Mouse (Mus musculus) left cerebral cortex, adult 8-10 months (tissue): Measurements from ENCODE around the gene Dcdc2b. TPM values are rescaled to one million over a fixed set of nuclear protein-coding genes. Genes with fewer than 3 reads are reported as not detected.

Experiments used
- DNase-seq, 2 experiments: peaks; one replicate each; pipeline ENCODE4 v3.0.0; 2022; ENCODE audit warnings: low spot score in 2 of 2
- total RNA-seq, 4 experiments: library from RNA; stranded (reverse); gene quantifications; 2 replicates each; pipeline ENCODE4 v1.2.4; 2022

The Dcdc2b gene
- total RNA-seq, 4 experiments from 2014 or later = 2.2 to 4.9 (median 3.9) TPM

GRCm38 (mm10) chr4:129582251-129582650, 31.8 kb downstream of the Dcdc2b start:
- no peak for DNase-seq

- DNase-seq = no peak
These were observed 33.7 kb downstream of the Dcdc2b start for GRCm38 (mm10) chr4:129580347-129580746.

DNA sequence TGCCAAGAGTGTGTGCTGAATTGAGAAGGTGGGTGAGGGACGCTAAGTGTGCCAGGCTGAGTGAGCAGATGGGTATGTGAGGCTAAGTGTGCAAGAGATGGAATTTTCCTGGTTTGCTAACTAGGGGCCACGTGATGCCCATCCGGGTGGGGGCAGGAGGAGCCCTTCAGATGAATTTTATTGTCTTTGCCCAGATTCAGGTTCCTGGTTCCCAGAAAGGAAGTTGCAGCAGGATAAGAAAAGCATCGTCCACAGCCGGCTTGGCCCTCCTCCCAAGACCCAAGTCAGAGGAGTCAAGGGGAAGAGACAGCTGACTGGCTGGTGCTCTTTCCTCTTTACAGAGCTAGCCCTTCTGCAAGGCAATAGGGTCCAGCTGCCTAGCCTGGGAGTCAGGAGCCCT, 35.6 kb downstream of the Dcdc2b start, which contains the start of gene Fam167b:
Fam167b (minus strand) TSS at position 84 of the 400 bp plus-strand sequence.
- DNase-seq = no peak

DNA sequence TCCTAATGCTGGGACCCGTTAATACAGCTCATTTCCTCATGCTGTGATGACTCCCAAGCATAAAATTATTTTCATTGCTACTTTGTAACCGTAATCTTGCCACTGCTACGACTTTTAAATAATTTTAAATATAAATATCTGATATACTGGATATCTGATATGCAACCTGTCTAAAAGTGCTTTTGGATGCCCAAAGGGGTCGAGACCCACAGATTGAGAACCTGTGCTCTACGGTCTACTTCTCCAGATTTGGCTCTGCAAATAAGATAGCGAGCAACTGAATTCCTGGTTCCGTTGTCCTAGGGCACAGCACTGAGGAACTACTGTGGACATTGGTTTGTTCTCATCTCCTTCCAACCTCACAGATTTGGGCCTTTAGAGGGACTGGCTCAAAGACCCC, 36.4 kb downstream of the Dcdc2b start:
- no peak for DNase-seq

GRCm38 (mm10) chr4:129576863-129577491, 37.1 kb downstream of the Dcdc2b start:
- peak in 1 of 2 experiments; percentile 21 for DNase-seq

- no peak for DNase-seq
These were observed 38.7 kb downstream of the Dcdc2b start for GRCm38 (mm10) chr4:129575171-129575844.

GRCm38 (mm10) chr4:129573430-129573829, 40.6 kb downstream of the Dcdc2b start, which contains the start of gene Lck:
TSS of gene Lck (minus strand) at chr4:129573641.
- no peak for DNase-seq

DNA sequence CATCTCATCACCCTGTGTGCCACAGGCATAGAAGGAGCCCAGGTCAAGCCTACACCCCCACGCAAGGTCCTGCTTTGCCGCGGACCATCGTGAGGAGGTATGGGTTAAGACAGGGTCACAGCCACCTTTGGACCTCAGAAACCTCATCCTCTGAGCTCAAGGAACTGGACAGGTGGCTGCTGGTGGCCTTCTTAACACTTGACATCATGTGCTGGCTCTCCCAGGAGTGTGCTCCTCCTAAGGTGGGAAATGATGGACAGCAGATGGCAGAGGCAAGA, 41.0 kb downstream of the Dcdc2b start:
- no peak for DNase-seq

- DNase-seq = no peak
These were observed 41.6 kb downstream of the Dcdc2b start for GRCm38 (mm10) chr4:129572236-129573092.

GRCm38 (mm10) chr4:129571551-129572084, 42.4 kb downstream of the Dcdc2b start:
- DNase-seq = no peak

- no peak for DNase-seq
These were observed 44.0 kb downstream of the Dcdc2b start for GRCm38 (mm10) chr4:129570028-129570427.

- DNase-seq = no peak
These were observed 45.7 kb downstream of the Dcdc2b start for GRCm38 (mm10) chr4:129568366-129568765.

DNA sequence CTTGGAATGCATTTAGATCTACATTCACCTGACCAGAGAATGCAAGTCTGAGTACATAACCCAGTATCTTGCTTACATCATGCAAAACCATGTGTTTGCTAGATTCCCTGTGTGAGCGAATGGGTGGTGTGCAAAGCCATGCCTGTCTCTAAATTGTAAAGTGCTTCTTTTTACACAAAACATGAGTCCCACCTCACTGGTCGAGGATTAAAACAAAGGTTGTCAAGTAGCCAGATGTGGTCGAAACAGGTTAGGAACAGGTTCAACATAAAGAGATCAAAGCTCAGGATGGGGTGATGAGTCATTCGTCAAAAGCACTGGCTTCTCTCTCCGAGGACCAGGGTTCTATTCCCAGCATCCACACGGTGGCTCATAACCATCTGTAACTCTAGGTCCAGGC, 48.9 kb downstream of the Dcdc2b start:
- DNase-seq = no peak

GRCm38 (mm10) chr4:129563718-129564117, 50.3 kb downstream of the Dcdc2b start:
- no peak for DNase-seq

DNA sequence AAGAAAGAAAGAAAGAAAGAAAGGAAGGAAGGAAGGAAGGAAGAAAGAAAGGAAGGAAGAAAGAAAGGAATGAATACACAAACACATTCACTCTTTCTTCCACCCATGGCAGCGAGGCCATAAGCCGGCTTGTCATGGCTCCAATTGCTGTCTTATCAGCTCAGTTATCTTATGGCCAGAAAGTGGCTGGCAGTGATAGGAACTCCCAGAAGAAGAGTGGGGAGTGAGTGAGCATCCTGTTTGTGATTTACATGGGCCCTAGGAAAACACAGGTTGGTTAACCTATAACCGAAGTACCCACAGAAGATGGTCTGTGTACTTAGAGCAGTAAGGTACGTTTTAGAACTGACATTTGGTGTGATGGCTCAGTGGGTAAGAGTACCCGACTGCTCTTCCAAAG, 52.9 kb downstream of the Dcdc2b start:
- no peak for DNase-seq

Other genes starting within 250 kb of the Dcdc2b start
- 1 to 10 TPM; 4.6 to 7.3 (median 5.2) TPM for gene Zbtb8a, start 236.1 kb downstream of the Dcdc2b start, total RNA-seq
- 1 to 10 TPM; 4.6 to 5.2 (median 4.8) TPM for gene Zbtb8b, start 173.4 kb downstream of the Dcdc2b start, total RNA-seq
- 10 to 100 TPM; 54.0 to 70.8 (median 55.5) TPM for gene Bsdc1, start 152.7 kb downstream of the Dcdc2b start, total RNA-seq
- under 1 TPM; 0.38 to 0.60 (median 0.46) TPM for gene Tssk3, start 123.2 kb downstream of the Dcdc2b start, total RNA-seq
- gene Fam229a, start 123.1 kb downstream of the Dcdc2b start, total RNA-seq = not detected
- 10 to 100 TPM; 37.4 to 69.7 (median 61.1) TPM for gene Marcksl1, start 100.7 kb downstream of the Dcdc2b start, total RNA-seq
- 10 to 100 TPM; 22.3 to 28.6 (median 25.9) TPM for gene Hdac1, start 71.5 kb downstream of the Dcdc2b start, total RNA-seq
- 1 to 10 TPM; 2.3 to 4.5 (median 3.8) TPM for gene Lck, start 40.6 kb downstream of the Dcdc2b start, total RNA-seq
- 1 to 10 TPM in 3 of 4 experiments, not detected in 1; 1.0 to 1.4 (median 1.1) TPM for gene Fam167b, start 35.7 kb downstream of the Dcdc2b start, total RNA-seq
- 100 to 1,000 TPM; 120 to 131 (median 124) TPM for gene Eif3i, start 13.6 kb downstream of the Dcdc2b start, total RNA-seq
- gene Tmem234, start 13.6 kb downstream of the Dcdc2b start, total RNA-seq = 10 to 100 TPM; 86.5 to 90.9 (median 89.3) TPM
- 10 to 100 TPM; 25.7 to 38.1 (median 32.2) TPM for gene Iqcc, start 4.8 kb upstream of the Dcdc2b start, total RNA-seq
- 10 to 100 TPM; 46.9 to 51.5 (median 49.4) TPM for gene Ccdc28b, start 9.7 kb upstream of the Dcdc2b start, total RNA-seq
- gene Txlna, start 26.8 kb upstream of the Dcdc2b start, total RNA-seq = 10 to 100 TPM; 31.6 to 42.4 (median 37.2) TPM
- 10 to 100 TPM; 86.1 to 96.3 (median 94.1) TPM for gene Kpna6, start 58.5 kb upstream of the Dcdc2b start, total RNA-seq
- 10 to 100 TPM; 11.5 to 13.4 (median 12.7) TPM for gene Tmem39b, start 82.6 kb upstream of the Dcdc2b start, total RNA-seq
- gene Khdrbs1, start 128.0 kb upstream of the Dcdc2b start, total RNA-seq = 10 to 100 TPM; 89.9 to 93.5 (median 91.2) TPM
- gene Ptp4a2, start 197.0 kb upstream of the Dcdc2b start, total RNA-seq = 100 to 1,000 TPM; 128 to 154 (median 142) TPM